Mouse (Mus musculus) kidney, adult 2 months (tissue): ENCODE measurements at regions not wholly inside any gene's neighbourhood (a gene's known extent, or its start where the extent isn't known, plus 50 kb on each side); places are given as distances from the start of the nearest gene placed in this dataset.

Experiments used
- CTCF ChIP-seq: fragments of 200-500 bp; conservative IDR thresholded peaks from 2 replicates; pipeline ENCODE4 v1.5.1; 2011; ENCODE audit warnings: low read depth, mild to moderate bottlenecking, control low read depth, low read length, moderate library complexity, mixed read lengths; ENCODE audit not compliant: insufficient read depth, insufficient read length
- POLR2A ChIP-seq: fragments of 200-500 bp; IDR thresholded peaks from one replicate; pipeline ENCODE4 v1.6.1; 2011; ENCODE audit warnings: low read depth, low read length, control low read depth

DNA sequence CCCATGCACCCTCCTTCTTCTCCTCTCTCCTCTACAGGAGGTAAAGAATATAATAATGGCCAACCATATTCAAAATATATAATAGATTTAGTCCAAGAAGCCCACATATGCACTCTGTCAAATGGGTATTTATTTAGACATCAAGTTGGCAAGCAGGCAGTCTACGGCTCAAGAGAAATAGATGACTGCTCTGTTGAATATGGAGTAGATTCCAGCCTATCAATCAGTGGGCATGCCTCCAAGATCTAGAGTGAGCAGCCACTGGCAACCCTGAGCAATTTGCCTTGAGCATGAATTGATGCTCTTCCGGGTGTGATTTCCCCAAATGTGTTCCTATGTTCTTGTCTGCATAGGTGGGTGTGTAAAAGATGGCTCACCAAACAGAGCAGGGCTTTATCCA is 141.5 kb upstream of the Gm26657 start:
- no peak for TF ChIP-seq CTCF
- TF ChIP-seq POLR2A: no peak
